Mouse (Mus musculus): ENCODE measurements at regions not wholly inside any gene's neighbourhood (a gene's known extent, or its start where the extent isn't known, plus 50 kb on each side); places are given as distances from the start of the nearest gene placed in this dataset.

GRCm38 (mm10) chr5:91302114-91302513 is 100.7 kb downstream of the Btc start:
- Histone ChIP-seq H3K27me3 (ENCODE audit: insufficient read depth, low read length) (no peaks in the 10 kb centered on the region), H3K4me1 (ENCODE audit: insufficient read depth, low read length) (no peaks in the 10 kb centered on the region), H3K4me2 (ENCODE audit: low read depth, low read length, poor library complexity, severe bottlenecking) (no peak overlapping the region), H3K36me3 (ENCODE audit: insufficient read depth, low read length) (no peaks in the 10 kb centered on the region), H3K27ac (ENCODE audit: low read depth, low read length) (no peak overlapping the region), H3K4me3 (ENCODE audit: low read depth, low read length) (no peak overlapping the region), H3K9ac (replicated peaks; ENCODE audit: low read length, poor library complexity, severe bottlenecking) (no peak overlapping the region), H3K9me3 (ENCODE audit: low read length) (no peaks in the 10 kb centered on the region; the same call in 1 of the 2 replicates)
- 94% methylated on average over 17 of the region's 17 CpGs for WGBS
- DNase-seq (ENCODE audit: low spot score), result no peak
- no peak for TF ChIP-seq CTCF (IDR thresholded peaks at IDR 0.05)
- ATAC-seq (ENCODE audit: low FRiP score), result no peak

GRCm38 (mm10) chr5:91302943-91303342 is 99.9 kb downstream of the Btc start:
- 76% methylated on average over 9 of the region's 9 CpGs for WGBS
- H3K27me3 ChIP-seq (ENCODE audit: insufficient read depth, low read length), result no peaks in the 10 kb centered on the region
- no peaks in the 10 kb centered on the region for H3K36me3 ChIP-seq (ENCODE audit: insufficient read depth, low read length)
- H3K9ac ChIP-seq (replicated peaks; ENCODE audit: low read length, poor library complexity, severe bottlenecking), result no peak overlapping the region
- H3K4me1 ChIP-seq (ENCODE audit: insufficient read depth, low read length), result no peaks in the 10 kb centered on the region
- H3K9me3 ChIP-seq (ENCODE audit: low read length), result no peaks in the 10 kb centered on the region; the same call in 1 of the 2 replicates
- no peak for DNase-seq (ENCODE audit: low spot score)
- H3K27ac ChIP-seq (ENCODE audit: low read depth, low read length), result no peak overlapping the region
- H3K4me2 ChIP-seq (ENCODE audit: low read depth, low read length, poor library complexity, severe bottlenecking), result no peak overlapping the region
- no peak overlapping the region for H3K4me3 ChIP-seq (ENCODE audit: low read depth, low read length)
- ATAC-seq (ENCODE audit: low FRiP score), result no peak
- TF ChIP-seq CTCF (IDR thresholded peaks at IDR 0.05), result no peak

- Histone ChIP-seq H3K4me1 (ENCODE audit: insufficient read depth, low read length) (no peaks in the 10 kb centered on the region), H3K27me3 (ENCODE audit: insufficient read depth, low read length) (no peaks in the 10 kb centered on the region), H3K4me2 (ENCODE audit: low read depth, low read length, poor library complexity, severe bottlenecking) (no peak overlapping the region), H3K36me3 (ENCODE audit: insufficient read depth, low read length) (no peaks in the 10 kb centered on the region), H3K9me3 (ENCODE audit: low read length) (no peaks in the 10 kb centered on the region), H3K4me3 (ENCODE audit: low read depth, low read length) (no peak overlapping the region), H3K27ac (ENCODE audit: low read depth, low read length) (no peak overlapping the region), H3K9ac (replicated peaks; ENCODE audit: low read length, poor library complexity, severe bottlenecking) (no peak overlapping the region)
- DNase-seq (ENCODE audit: low spot score) (no peak), ATAC-seq (ENCODE audit: low FRiP score) (no peak)
- TF ChIP-seq CTCF (IDR thresholded peaks at IDR 0.05), result no peak
- 82% methylated on average over 5 of the region's 5 CpGs for WGBS
Measured at GRCm38 (mm10) chr5:91303702-91304101, 99.1 kb downstream of the Btc start.

- no peaks in the 10 kb centered on the region for H3K4me1 ChIP-seq (ENCODE audit: insufficient read depth, low read length)
- H3K4me2 ChIP-seq (ENCODE audit: low read depth, low read length, poor library complexity, severe bottlenecking), result no peak overlapping the region
- ATAC-seq (ENCODE audit: low FRiP score) (0 out of 2 replicates have a peak, but pooled peaks have one; percentile 9), DNase-seq (ENCODE audit: low spot score) (no peak)
- no peak overlapping the region for H3K9ac ChIP-seq (replicated peaks; ENCODE audit: low read length, poor library complexity, severe bottlenecking)
- H3K27ac ChIP-seq (ENCODE audit: low read depth, low read length), result no peak overlapping the region
- H3K9me3 ChIP-seq (ENCODE audit: low read length), result no peaks in the 10 kb centered on the region
- TF ChIP-seq CTCF (IDR thresholded peaks at IDR 0.05), result peak; percentile 29; the same call in 1 of the 2 replicates
- no peak overlapping the region for H3K4me3 ChIP-seq (ENCODE audit: low read depth, low read length)
- H3K36me3 ChIP-seq (ENCODE audit: insufficient read depth, low read length), result no peaks in the 10 kb centered on the region
- no peaks in the 10 kb centered on the region for H3K27me3 ChIP-seq (ENCODE audit: insufficient read depth, low read length)
- WGBS, result 80% methylated on average over 3 of the region's 3 CpGs
Measured at GRCm38 (mm10) chr5:91307031-91307430, 95.8 kb downstream of the Btc start.

All from midbrain, postnatal 0 days (tissue).